Mouse (Mus musculus) heart, adult 2 months (tissue): Measurements from ENCODE around the gene Med17. TPM values are rescaled to one million over a fixed set of nuclear protein-coding genes. Genes with fewer than 3 reads are reported as not detected.

Experiments
- DNase-seq, 2 experiments: peaks; one replicate each; pipeline ENCODE4 v3.0.0; 2021
- H3K27ac ChIP-seq: fragments of 200-600 bp; 2 replicates; pipeline ENCODE4 v1.8.1; 2022
- H3K27me3 ChIP-seq: fragments of 200-500 bp; 2 replicates; pipeline ENCODE4 v1.6.1; 2012; ENCODE audit warnings: mild to moderate bottlenecking, low read length, inconsistent platforms, mixed read lengths; ENCODE audit not compliant: control insufficient read depth, insufficient read depth
- H3K36me3 ChIP-seq: fragments of 200-500 bp; 2 replicates; pipeline ENCODE4 v1.6.1; 2012; ENCODE audit warnings: low read length, inconsistent platforms; ENCODE audit not compliant: control insufficient read depth, insufficient read depth
- H3K4me1 ChIP-seq: fragments of 200-500 bp; 2 replicates; pipeline ENCODE4 v1.6.1; 2011; ENCODE audit warnings: low read length; ENCODE audit not compliant: control insufficient read depth, insufficient read depth
- H3K4me3 ChIP-seq: fragments of 200-600 bp; 2 replicates; pipeline ENCODE4 v1.8.1; 2022
- H3K79me2 ChIP-seq: fragments of 200-500 bp; replicated peaks from 2 replicates; pipeline ENCODE4 v1.6.1; 2012; ENCODE audit warnings: mild to moderate bottlenecking, inconsistent platforms, low read length, moderate library complexity, mixed read lengths; ENCODE audit not compliant: control insufficient read depth, insufficient read depth
- H3K9ac ChIP-seq: fragments of 200-500 bp; 2 replicates; pipeline ENCODE4 v1.6.1; 2012; ENCODE audit warnings: low read depth, mild to moderate bottlenecking, control low read depth, inconsistent platforms, low read length, mixed read lengths
- CTCF ChIP-seq: fragments of 200-600 bp; IDR thresholded peaks from 2 replicates; pipeline ENCODE4 v1.8.1; 2022; ENCODE audit warnings: antibody characterized with exemption, mild to moderate bottlenecking, moderate library complexity
- EP300 ChIP-seq: fragments of 200-500 bp; IDR thresholded peaks from 2 replicates; pipeline ENCODE4 v1.6.1; 2011; ENCODE audit warnings: low read depth, low read length, control low read depth; ENCODE audit not compliant: insufficient read depth
- POLR2A ChIP-seq: fragments of 200-500 bp; IDR thresholded peaks from 2 replicates; pipeline ENCODE4 v1.6.1; 2011; ENCODE audit warnings: mild to moderate bottlenecking, low read depth, low read length, control low read depth; ENCODE audit not compliant: insufficient read depth
- WGBS: fragments of 180-500 bp; shearing (Covaris S2); methylation state at CpG from one replicate; pipeline ENCODE4 v1.1.7; 2018; 5-methylcytosine and 5-hydroxymethylcytosine counted together
- intact Hi-C: fragments of 180-260 bp; cut with DNase I; formaldehyde crosslinking; loops from one replicate; pipeline ENCODE4 v1.15.1; 2025
- polyA plus RNA-seq: library from polyadenylated mRNA; depleted of rRNA; stranded (reverse); fragments of >200 nt; gene quantifications from 2 replicates; pipeline ENCODE4 v1.2.3, GENCODE M21; 2012
- total RNA-seq, 2 experiments: library from RNA; stranded (reverse); gene quantifications; 2 replicates each; pipeline ENCODE4 v1.2.3; 2021

Med17 gene
- total and polyA plus RNA-seq, 3 experiments, result 10.3 to 14.6 (median 14.3) TPM

DNA sequence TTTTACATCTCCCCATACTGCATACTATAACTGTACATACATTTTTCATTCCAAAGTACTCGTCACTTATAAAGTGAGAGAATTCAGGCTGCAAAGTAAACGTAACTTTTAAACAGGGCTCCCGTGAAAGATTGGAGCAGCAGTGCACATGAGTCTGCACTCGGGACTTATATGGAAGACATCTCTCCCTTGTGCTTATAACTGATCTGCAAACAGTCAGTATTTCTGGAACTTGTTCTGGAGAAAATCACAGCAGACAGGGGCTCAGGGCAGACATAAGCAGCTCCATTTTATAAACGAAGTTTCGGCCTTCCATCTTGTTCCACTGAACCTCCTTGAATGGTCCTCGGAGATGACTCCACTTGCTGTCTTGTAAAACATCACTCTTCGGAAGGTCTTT, 17.8 kb downstream of the Med17 start:
- H3K27ac ChIP-seq, result no peak overlapping the region
- no peaks in the 10 kb centered on the region for H3K79me2 ChIP-seq
- 91% methylated on average over 8 of the region's 8 CpGs for WGBS
- TF ChIP-seq POLR2A (no peak), EP300 (no peak), CTCF (no peak)
- no peak overlapping the region for H3K9ac ChIP-seq
- no peak overlapping the region for H3K4me3 ChIP-seq
- intact Hi-C loops, result no loop called here
- no peaks in the 10 kb centered on the region for H3K4me1 ChIP-seq
- H3K27me3 ChIP-seq, result no peaks in the 10 kb centered on the region
- no peak for DNase-seq
- no peaks in the 10 kb centered on the region for H3K36me3 ChIP-seq

DNA sequence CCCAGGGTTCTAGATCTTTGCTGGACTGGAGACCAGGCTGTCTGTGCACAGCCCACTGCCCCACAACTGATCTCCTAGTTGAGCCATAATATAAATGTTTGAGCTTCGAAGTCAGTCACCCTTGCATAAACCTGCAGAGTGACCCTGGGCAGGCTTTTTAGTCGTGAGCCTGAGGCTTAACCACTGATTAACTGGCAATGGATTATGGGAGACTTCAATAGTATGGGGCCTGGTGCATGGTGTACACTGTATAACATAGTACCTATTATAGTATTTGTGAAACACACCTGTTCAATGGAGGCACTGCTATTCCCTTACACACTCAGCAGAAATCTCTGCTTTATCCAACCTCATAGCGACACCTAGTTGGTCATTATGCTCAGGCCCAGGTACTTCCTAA, 23.5 kb downstream of the Med17 start:
- Histone ChIP-seq H3K4me1 (no peaks in the 10 kb centered on the region), H3K9ac (no peak overlapping the region), H3K4me3 (no peak overlapping the region), H3K79me2 (no peaks in the 10 kb centered on the region), H3K27ac (no peak overlapping the region), H3K27me3 (no peaks in the 10 kb centered on the region), H3K36me3 (no peaks in the 10 kb centered on the region)
- 83% methylated on average over 3 of the region's 3 CpGs for WGBS
- intact Hi-C loops, result no loop called here
- no peak for DNase-seq
- TF ChIP-seq EP300 (no peak), POLR2A (no peak), CTCF (no peak)

DNA sequence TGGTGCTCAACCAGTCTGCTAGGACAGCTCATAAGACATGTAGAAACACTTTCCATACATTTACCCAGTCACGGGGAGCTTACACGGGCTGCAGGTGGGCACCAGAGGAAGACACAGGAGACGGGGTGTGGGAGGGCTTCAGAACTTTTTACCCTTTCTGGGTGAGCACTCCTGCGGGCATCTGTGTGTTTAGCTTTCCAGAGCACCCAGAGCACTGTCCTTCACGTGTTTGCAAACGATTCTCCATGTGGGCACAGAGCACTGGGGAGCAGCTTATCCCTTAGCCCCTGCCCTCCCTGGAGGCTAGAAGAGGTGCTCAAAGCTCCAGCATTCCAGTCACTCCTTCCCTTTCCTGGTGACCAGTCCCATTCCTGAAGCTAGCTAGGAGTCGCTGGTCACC, 25.2 kb downstream of the Med17 start:
- H3K36me3 ChIP-seq, result no peaks in the 10 kb centered on the region
- 76% methylated on average over 7 of the region's 7 CpGs for WGBS
- intact Hi-C loops, result no loop called here
- H3K27me3 ChIP-seq, result no peaks in the 10 kb centered on the region
- H3K27ac ChIP-seq, result no peak overlapping the region
- no peak overlapping the region for H3K4me3 ChIP-seq
- H3K9ac ChIP-seq, result no peak overlapping the region
- H3K4me1 ChIP-seq, result no peaks in the 10 kb centered on the region
- no peaks in the 10 kb centered on the region for H3K79me2 ChIP-seq
- no peak for TF ChIP-seq EP300
- no peak for TF ChIP-seq POLR2A
- no peak for TF ChIP-seq CTCF
- no peak for DNase-seq

DNA sequence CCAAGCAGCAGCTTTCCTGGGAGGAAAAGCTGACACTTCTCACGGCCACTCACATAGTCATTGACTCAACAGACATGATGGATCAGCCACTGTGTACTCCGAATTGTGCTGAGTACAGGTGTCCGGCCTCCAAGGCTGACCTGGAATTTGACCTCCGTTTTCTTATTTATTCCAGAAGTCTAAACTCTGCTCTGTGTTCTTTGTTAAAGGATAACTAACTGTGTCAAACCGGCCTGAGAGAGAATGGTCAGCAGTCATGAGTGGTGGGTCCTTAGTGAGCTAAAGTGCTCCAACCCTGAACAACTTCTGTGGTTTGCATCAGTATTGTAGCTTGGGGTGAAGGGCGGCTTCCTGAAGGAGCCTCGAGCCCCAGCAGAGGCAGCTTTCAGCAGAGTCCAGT, 27.5 kb downstream of the Med17 start:
- WGBS, result 89% methylated on average over 7 of the region's 7 CpGs
- no peak for DNase-seq
- Histone ChIP-seq H3K27me3 (no peaks in the 10 kb centered on the region), H3K79me2 (no peaks in the 10 kb centered on the region), H3K4me3 (no peak overlapping the region), H3K36me3 (no peaks in the 10 kb centered on the region), H3K27ac (no peak overlapping the region), H3K4me1 (no peaks in the 10 kb centered on the region), H3K9ac (no peak overlapping the region)
- intact Hi-C loops, result no loop called here
- TF ChIP-seq CTCF (no peak), POLR2A (no peak), EP300 (no peak)

DNA sequence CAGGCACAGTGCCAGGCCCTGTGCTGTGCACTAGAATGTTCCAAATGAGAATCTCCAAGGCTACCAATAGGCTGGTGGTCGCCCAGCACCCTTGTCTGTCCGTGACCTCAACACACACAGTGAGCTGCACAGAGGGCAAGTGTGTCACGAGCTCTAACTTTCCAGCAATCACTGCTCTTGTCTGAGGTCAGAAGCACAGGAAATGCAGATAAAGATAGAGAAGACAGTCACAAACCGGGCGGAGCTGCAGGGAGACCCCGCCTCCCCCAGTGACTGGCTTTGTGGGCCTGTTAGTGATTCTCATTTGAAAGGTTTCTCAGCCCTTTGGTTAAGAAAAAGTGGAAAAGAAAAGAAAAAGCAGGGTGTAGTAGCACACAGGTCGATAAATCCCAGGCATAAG, 29.4 kb downstream of the Med17 start:
- DNase-seq, result no peak
- intact Hi-C loops, result no loop called here
- H3K27ac ChIP-seq, result no peak overlapping the region
- TF ChIP-seq POLR2A (no peak), CTCF (no peak), EP300 (no peak)
- H3K36me3 ChIP-seq, result no peaks in the 10 kb centered on the region
- no peaks in the 10 kb centered on the region for H3K79me2 ChIP-seq
- WGBS, result 47% methylated on average over 7 of the region's 7 CpGs
- no peak overlapping the region for H3K9ac ChIP-seq
- H3K4me3 ChIP-seq, result no peak overlapping the region
- no peaks in the 10 kb centered on the region for H3K27me3 ChIP-seq
- no peaks in the 10 kb centered on the region for H3K4me1 ChIP-seq

DNA sequence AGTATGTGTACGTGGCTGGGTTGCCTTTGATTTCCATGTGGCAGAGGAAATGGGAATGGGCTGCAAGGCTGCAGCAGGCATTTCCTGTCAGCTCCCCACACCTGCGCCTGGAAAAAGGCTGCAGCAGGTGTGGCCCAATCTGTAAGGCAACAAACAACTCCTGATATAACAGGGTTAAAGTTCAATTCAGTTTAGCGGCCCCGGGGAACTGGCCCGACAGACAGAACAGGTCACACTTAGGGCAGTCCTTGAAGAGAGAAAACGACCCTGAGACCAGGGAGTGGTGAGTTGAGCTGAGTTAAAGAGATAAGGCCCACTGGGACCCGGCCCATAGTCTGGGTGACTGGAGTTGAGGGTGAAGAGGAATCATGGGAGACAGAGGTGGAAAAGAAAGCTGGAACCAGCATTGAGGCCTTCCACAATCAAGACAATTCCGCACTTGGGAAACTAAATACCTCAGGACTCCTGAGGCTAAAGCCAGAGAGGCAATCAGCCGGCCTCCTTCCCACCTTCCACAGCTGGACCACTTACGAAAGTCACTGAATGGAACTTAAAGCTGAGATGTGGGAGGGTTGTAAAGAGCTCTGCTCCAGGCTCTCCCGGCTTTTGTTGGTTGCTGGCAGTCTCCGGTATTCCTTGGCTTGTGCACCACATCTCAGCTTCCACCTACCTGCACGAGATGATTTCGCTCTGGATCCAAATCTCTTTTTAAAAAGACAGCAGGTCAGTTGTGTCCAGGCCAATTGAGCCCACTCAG, 34.2 kb downstream of the Med17 start:
- Histone ChIP-seq H3K4me1 (no peaks in the 10 kb centered on the region), H3K27me3 (no peaks in the 10 kb centered on the region), H3K36me3 (no peaks in the 10 kb centered on the region), H3K4me3 (no peak overlapping the region), H3K79me2 (no peaks in the 10 kb centered on the region), H3K9ac (no peak overlapping the region), H3K27ac (no peak overlapping the region)
- DNase-seq, result no peak
- TF ChIP-seq POLR2A, result no peak
- TF ChIP-seq CTCF, result no peak
- TF ChIP-seq EP300, result no peak
- intact Hi-C loops, result no loop called here
- 68% methylated on average over 14 of the region's 14 CpGs for WGBS
